Mouse (Mus musculus) T-helper 2 cell (primary cell): Measurements from ENCODE around the gene Olfr32.
"Not testable (repeated sequence)": the region's sequence is repeated elsewhere in the genome, so short reads cannot be mapped to it uniquely, and the experiment has no call there.

Experiments used
- in situ Hi-C: fragments of 300-600 bp; cut with MboI, MseI; formaldehyde crosslinking; loops from one replicate; pipeline ENCODE4 v1.15.1; 2025; ENCODE audit warnings: high pct_unique_total_duplicates

Gene Olfr32

GRCm38 (mm10) chr2:90142196-90142595 lies at the start of gene Olfr32:
Gene Olfr32, minus strand, starts transcription at chr2:90142296.
- in situ Hi-C loops, result loop anchor here (10.0 kb wide), 1 partner anchor 143 kb away; no protein-coding TSS in a partner anchor

GRCm38 (mm10) chr2:90187082-90187481 lies 45.0 kb upstream of the Olfr32 start:
- in situ Hi-C loops, result not testable (repeated sequence)

- in situ Hi-C loops, result not testable (repeated sequence)
These were observed 44.0 kb upstream of the Olfr32 start for GRCm38 (mm10) chr2:90186082-90186481.

DNA sequence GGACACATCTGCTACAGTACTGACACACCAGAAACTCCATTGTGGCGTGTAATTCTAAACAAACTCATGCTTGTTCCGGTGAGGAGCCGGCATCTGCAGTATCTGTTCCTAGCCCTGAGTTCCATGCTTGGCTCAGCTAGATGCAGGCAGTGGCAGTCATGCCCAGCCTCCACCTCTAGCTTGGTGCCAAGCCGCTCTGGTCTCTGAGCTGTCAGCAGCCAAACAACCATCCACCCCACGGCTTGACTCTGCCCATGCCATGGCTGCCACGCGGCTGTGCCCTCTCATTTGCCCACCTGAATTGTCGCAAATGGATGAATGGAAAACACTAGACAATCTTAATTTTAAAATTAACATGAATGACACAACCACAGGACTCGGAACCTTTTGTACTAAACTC lies 11.8 kb upstream of the Olfr32 start:
- in situ Hi-C loops, result loop anchor here (5.0 kb wide), 1 partner anchor 103 kb away; the partner anchor contains the start of gene Olfr142

DNA sequence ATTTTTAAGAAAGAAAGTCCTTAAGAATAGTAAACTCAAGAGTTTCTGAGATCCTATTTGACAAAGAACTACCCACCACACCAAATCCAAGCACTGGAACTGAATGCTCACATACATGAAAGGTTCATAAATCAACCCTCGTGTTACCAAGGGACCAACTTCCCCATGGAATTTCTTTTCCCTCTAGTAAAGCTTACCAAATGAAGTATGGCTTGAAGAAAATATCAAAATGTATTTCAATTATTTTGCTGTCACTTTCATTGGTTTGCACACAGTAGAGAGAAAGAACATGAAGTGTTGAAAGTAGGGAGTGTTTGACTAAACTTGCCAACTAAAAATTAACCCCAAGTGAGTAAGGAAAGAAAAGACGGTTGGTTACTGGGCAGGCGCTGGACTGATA lies 10.9 kb upstream of the Olfr32 start, which contains the start of gene Olfr1270:
Olfr1270 (minus strand) TSS at position 101 of the 400 bp plus-strand sequence.
- in situ Hi-C loops, result loop anchor here (5.0 kb wide), 1 partner anchor 104 kb away; the partner anchor contains the start of gene Olfr142

GRCm38 (mm10) chr2:90121312-90121711 lies 20.8 kb downstream of the Olfr32 start, which contains the start of gene Olfr1269:
Gene Olfr1269, minus strand, starts transcription at chr2:90121412.
- in situ Hi-C loops, result no loop called here
